In the genomic region with DNA sequence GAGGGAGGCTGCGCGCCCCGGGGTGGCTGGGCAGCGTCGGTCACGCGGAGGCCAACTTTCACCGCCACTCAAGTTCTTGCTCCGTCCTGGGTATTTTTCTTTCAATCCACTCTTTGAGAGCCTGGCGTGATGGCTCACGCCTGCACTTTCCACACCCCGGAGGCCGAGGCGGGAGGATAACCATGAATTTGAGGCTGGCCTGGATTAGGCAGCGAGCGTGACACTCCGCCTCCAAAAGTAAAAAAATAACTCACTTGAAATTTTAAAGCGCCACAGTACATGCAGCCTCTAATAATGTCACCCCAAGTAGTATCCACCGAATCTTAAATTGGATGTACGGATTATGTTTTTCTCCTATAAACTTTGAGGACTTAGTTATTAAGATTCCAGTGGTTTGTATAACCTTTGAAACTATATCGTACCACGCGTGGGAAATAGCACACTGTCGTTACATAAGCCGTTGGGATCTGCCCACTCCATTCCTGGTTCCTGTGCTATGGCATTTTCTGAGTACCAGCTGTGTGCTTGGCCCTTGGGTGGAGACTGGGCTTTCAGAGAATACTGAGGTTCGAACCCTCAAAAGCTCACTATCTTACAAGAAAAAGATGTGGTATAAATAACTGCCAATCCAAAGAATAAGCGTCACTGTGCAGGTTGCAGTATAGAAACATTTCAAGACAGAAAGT, we compare ENCODE assay signal across 8 mouse cellular contexts. TPM values are rescaled to one million over a fixed set of nuclear protein-coding genes. Genes with fewer than 3 reads are reported as not detected.
DNase-seq lines count a peak whose midpoint lies in the region; ATAC-seq and TF ChIP-seq lines count a peak whose summit lies in the region.

No protein-coding gene starts in this region.

- TF ChIP-seq POLR2A in small intestine, adult 2 months (IDR thresholded peaks at IDR 0.05; ENCODE audit: low read depth, low read length) = no peak

- peaks cover 7% of the 10 kb centered on the region; the same call in 1 of the 2 replicates for H3K4me1 ChIP-seq in small intestine, adult 2 months (ENCODE audit: control insufficient read depth, insufficient read depth, insufficient read length, low read length)

- ATAC-seq in erythroid progenitor cell, adult 5-6 weeks (replicated peaks; ENCODE audit: low FRiP score, poor library complexity, severe bottlenecking) = peak; percentile 32
- ATAC-seq in hematopoietic stem cell, adult 5-6 weeks (replicated peaks in 1 of 2; ENCODE audit: insufficient read depth in 1 of 2, low FRiP score in 2 of 2, low TSS enrichment in 1 of 2, low read depth in 1 of 2, poor library complexity in 2 of 2, severe bottlenecking in 2 of 2) = peak; percentile 18 to 19; a peak in 2 of 4 replicates
- ATAC-seq in megakaryocyte-erythroid progenitor cell, adult 5-6 weeks (replicated peaks; ENCODE audit: low FRiP score, low TSS enrichment, poor library complexity, severe bottlenecking) = peak; percentile 39

- H3K4me3 ChIP-seq in small intestine, adult 2 months (ENCODE audit: low read depth, low read length) = peak overlapping the region; percentile 99

- peak overlapping the region; percentile 99 for H3K27ac ChIP-seq in small intestine, adult 2 months (ENCODE audit: insufficient read depth, low read depth, low read length)

- peaks cover 10% of the 10 kb centered on the region for H3K36me3 ChIP-seq in small intestine, adult 2 months (ENCODE audit: control insufficient read depth, insufficient read depth, low read length)

- no peak for TF ChIP-seq CTCF in small intestine, adult 2 months (IDR thresholded peaks at IDR 0.05; ENCODE audit: extremely low read depth, insufficient read length, insufficient replicate concordance, low read depth, low read length)

- no peaks in the 10 kb centered on the region for H3K27me3 ChIP-seq in small intestine, adult 2 months (ENCODE audit: control insufficient read depth, insufficient read depth, low read length)

- peak; percentile 39 for DNase-seq in retina, embryonic 14.5 days (ENCODE audit: low spot score)
- no peak for DNase-seq in retina, postnatal 1 day
- peak; percentile 76 for DNase-seq in brain, adult 2 months (ENCODE audit: low read depth, low spot score)
- peak; percentile 30 to 41 for DNase-seq in layer of hippocampus, postnatal 14 days (ENCODE audit: low spot score in 2 of 2)

- WGBS in small intestine, adult 2 months = 1% methylated on average over 27 of the region's 27 CpGs

RNA-seq across cellular contexts. Expression of gene Angel2, which starts 4.2 kb away (rescaled TPM):
- total RNA-seq in erythroid progenitor cell, adult 5-6 weeks (2015; ENCODE audit: low replicate concordance) = 10.5 and 11.5 TPM in 2 replicates
- total RNA-seq in erythroid progenitor cell, adult 5-6 weeks (2017; ENCODE audit: low replicate concordance) = 12.9 and 23.6 TPM in 2 replicates
- total RNA-seq in hematopoietic stem cell, adult 5-6 weeks (2017) = 34.4 and 60.8 TPM in 2 replicates
- total RNA-seq in layer of hippocampus, postnatal 14 days (2021) = 10 to 100 TPM; 47.4 to 49.0 TPM
- total RNA-seq in megakaryocyte-erythroid progenitor cell, adult 5-6 weeks (2014; fragmentation: Nextera tagmentation) = 36.3 and 39.8 TPM in 2 replicates
- total RNA-seq in megakaryocyte-erythroid progenitor cell, adult 5-6 weeks (2017) = 37.0 and 42.6 TPM in 2 replicates
- 6.7 and 19.6 TPM in 2 replicates for polyA plus RNA-seq in small intestine, adult 2 months (2012; rRNA removed)

RNA-seq across cellular contexts. Expression of gene Rps6kc1, which starts 17.6 kb away (rescaled TPM):
- total RNA-seq in erythroid progenitor cell, adult 5-6 weeks (2015; ENCODE audit: low replicate concordance) = 1.7 and 3.6 TPM in 2 replicates
- total RNA-seq in erythroid progenitor cell, adult 5-6 weeks (2017; ENCODE audit: low replicate concordance) = 3.8 and 5.5 TPM in 2 replicates
- 14.1 and 15.7 TPM in 2 replicates for total RNA-seq in hematopoietic stem cell, adult 5-6 weeks (2017)
- 10 to 100 TPM; 54.8 to 59.9 TPM for total RNA-seq in layer of hippocampus, postnatal 14 days (2021)
- total RNA-seq in megakaryocyte-erythroid progenitor cell, adult 5-6 weeks (2014; fragmentation: Nextera tagmentation) = 10.3 and 20.0 TPM in 2 replicates
- 17.3 and 22.1 TPM in 2 replicates for total RNA-seq in megakaryocyte-erythroid progenitor cell, adult 5-6 weeks (2017)
- polyA plus RNA-seq in small intestine, adult 2 months (2012; rRNA removed) = 2.2 and 7.1 TPM in 2 replicates

RNA-seq across cellular contexts. Expression of gene Vash2, which starts 49.9 kb away (rescaled TPM):
- total RNA-seq in erythroid progenitor cell, adult 5-6 weeks (2015; ENCODE audit: low replicate concordance) = not detected in 2 replicates
- not detected in 2 replicates for total RNA-seq in erythroid progenitor cell, adult 5-6 weeks (2017; ENCODE audit: low replicate concordance)
- 0.81 TPM in 1 of 2 replicates, not detected in the other for total RNA-seq in hematopoietic stem cell, adult 5-6 weeks (2017)
- total RNA-seq in layer of hippocampus, postnatal 14 days (2021) = 1 to 10 TPM; 6.4 to 7.4 TPM
- not detected in 2 replicates for total RNA-seq in megakaryocyte-erythroid progenitor cell, adult 5-6 weeks (2014; fragmentation: Nextera tagmentation)
- not detected in 2 replicates for total RNA-seq in megakaryocyte-erythroid progenitor cell, adult 5-6 weeks (2017)
- polyA plus RNA-seq in small intestine, adult 2 months (2012; rRNA removed) = 0.76 and 0.79 TPM in 2 replicates
